Mouse (Mus musculus): ENCODE data around the gene Ndrg3.

The Ndrg3 gene

DNA sequence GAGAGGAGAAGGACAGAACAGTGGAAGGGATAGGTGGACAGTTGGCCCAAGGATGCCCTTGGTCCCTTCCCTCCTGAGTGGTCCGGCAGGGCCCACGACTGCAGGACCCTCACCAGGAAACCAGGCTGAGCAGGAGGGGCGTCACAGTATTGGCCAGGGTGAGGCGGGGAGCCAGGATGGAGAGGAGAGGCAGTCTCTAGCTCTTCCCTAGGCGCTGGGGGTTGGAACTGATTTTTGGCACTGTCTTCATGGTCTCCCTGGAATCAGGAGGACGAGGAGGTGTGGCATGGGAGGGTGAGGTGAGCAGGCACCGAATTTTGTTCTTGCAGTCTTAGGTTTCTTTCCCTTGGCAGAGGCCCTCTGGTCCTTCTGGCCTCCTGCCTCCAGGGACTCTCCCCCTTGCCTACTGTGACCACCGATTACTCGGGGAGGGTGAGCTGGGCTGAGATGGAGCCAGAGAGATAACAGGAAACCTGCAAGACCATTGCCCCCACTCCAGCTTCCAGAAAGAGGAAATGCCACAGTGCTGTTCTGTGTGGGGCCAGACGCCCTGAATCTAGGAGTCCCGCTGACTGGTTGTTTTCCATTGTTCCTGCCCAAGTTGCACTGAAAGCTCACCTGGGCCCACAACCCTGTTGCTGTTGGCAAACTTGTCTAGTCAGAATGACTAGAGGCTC, 18.9 kb upstream of the Ndrg3 start:
- no peak for DNase-seq (ENCODE audit: low read depth, low spot score)

DNA sequence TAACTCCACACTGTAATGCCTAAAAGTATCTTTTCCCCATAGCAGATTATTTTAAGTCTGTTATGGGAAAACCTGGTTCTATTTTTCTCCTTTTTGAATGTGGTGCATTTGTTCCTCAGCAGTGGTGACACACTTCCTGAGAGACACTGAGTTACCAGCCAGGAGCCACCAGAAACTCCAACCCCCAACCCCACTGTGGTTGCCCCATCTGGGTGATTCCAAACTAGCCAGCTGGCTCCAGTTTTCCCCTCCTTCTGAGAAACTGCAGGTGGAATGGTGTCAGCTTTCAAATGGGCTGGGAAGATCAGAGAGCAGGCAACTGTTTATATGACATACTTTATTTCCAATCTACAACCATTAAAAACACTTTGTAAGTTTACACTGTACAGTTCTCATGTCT, 18.3 kb upstream of the Ndrg3 start:
- DNase-seq (ENCODE audit: low read depth, low spot score): no peak
- Histone ChIP-seq H3K27me3 (ENCODE audit: control insufficient read depth, insufficient read depth, low read length, poor library complexity, severe bottlenecking) (no peaks in the 10 kb centered on the region), H3K36me3 (ENCODE audit: control insufficient read depth, insufficient read depth, low read length, poor library complexity, severe bottlenecking) (no peaks in the 10 kb centered on the region)

More for the DNA sequence above, 18.9 kb upstream of the Ndrg3 start:
- no peaks in the 10 kb centered on the region for H3K36me3 ChIP-seq (ENCODE audit: control insufficient read depth, insufficient read depth, low read length, poor library complexity, severe bottlenecking)
- H3K27me3 ChIP-seq (ENCODE audit: control insufficient read depth, insufficient read depth, low read length, poor library complexity, severe bottlenecking): no peaks in the 10 kb centered on the region

DNA sequence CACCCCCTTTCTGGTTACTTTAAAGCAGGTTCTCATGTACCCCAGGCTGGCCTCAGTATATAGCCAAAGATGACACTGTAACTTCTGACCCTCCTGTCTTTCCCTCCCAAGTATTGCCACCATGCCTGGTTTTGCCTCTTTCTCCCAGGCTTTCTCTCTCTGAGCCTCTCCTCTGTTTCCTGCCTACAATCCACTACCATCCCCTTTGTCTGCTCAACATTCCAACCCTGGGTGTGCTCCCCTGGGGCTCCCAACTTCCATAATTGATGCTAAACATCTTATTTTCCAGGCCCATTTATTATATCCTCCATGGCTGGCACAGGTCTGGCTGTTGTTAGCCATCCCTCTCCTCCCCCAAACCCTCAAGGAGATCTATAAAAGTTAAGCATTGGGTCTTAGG, 16.7 kb upstream of the Ndrg3 start:
- Histone ChIP-seq H3K27me3 (ENCODE audit: control insufficient read depth, insufficient read depth, low read length, poor library complexity, severe bottlenecking) (no peaks in the 10 kb centered on the region), H3K36me3 (ENCODE audit: control insufficient read depth, insufficient read depth, low read length, poor library complexity, severe bottlenecking) (no peaks in the 10 kb centered on the region)
- DNase-seq (ENCODE audit: low read depth, low spot score): no peak

- Histone ChIP-seq H3K27me3 (ENCODE audit: control insufficient read depth, insufficient read depth, low read length, poor library complexity, severe bottlenecking) (no peaks in the 10 kb centered on the region), H3K36me3 (ENCODE audit: control insufficient read depth, insufficient read depth, low read length, poor library complexity, severe bottlenecking) (no peaks in the 10 kb centered on the region)
- no peak for DNase-seq (ENCODE audit: low read depth, low spot score)
These were observed 15.4 kb upstream of the Ndrg3 start for GRCm38 (mm10) chr2:157007234-157007596.

- no peaks in the 10 kb centered on the region for H3K36me3 ChIP-seq (ENCODE audit: control insufficient read depth, insufficient read depth, low read length, poor library complexity, severe bottlenecking)
- DNase-seq (ENCODE audit: low read depth, low spot score): peak; percentile 95
These were observed 14.8 kb upstream of the Ndrg3 start, which contains the start of gene Dsn1 for GRCm38 (mm10) chr2:157006511-157007233. Dsn1 (minus strand) TSS chr2:157007154.

GRCm38 (mm10) chr2:157002321-157002720, 10.5 kb upstream of the Ndrg3 start:
- no peaks in the 10 kb centered on the region for H3K27me3 ChIP-seq (ENCODE audit: control insufficient read depth, insufficient read depth, low read length, poor library complexity, severe bottlenecking)
- H3K36me3 ChIP-seq (ENCODE audit: control insufficient read depth, insufficient read depth, low read length, poor library complexity, severe bottlenecking): no peaks in the 10 kb centered on the region
- DNase-seq (ENCODE audit: low read depth, low spot score): no peak

More at GRCm38 (mm10) chr2:157006511-157007233, 14.8 kb upstream of the Ndrg3 start, which contains the start of gene Dsn1:
- H3K27me3 ChIP-seq (ENCODE audit: control insufficient read depth, insufficient read depth, low read length, poor library complexity, severe bottlenecking): no peaks in the 10 kb centered on the region

DNA sequence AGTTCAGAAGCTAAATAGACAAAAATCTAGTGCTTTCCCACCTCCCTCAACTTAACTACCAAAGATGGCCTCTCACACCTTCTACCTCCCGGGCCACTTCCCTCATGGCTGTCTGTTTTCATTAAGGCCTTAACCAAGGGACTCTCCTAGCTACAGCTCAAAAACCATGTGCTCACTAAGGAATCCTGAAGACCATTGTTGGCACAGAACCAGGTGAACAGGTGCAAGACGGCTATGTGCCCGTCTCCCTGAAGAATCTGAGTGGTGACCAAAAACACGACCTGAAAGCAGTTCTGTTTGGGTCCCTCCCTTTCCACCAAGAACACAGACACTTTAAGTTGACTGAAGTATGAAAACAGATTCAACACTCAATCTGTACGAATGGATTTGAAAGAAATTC, 6.4 kb upstream of the Ndrg3 start:
- DNase-seq (ENCODE audit: low read depth, low spot score): no peak
- Histone ChIP-seq H3K36me3 (ENCODE audit: control insufficient read depth, insufficient read depth, low read length, poor library complexity, severe bottlenecking) (peaks cover 4% of the 10 kb centered on the region; the same call in 1 of the 2 replicates), H3K27me3 (ENCODE audit: control insufficient read depth, insufficient read depth, low read length, poor library complexity, severe bottlenecking) (no peaks in the 10 kb centered on the region)

- Histone ChIP-seq H3K36me3 (ENCODE audit: control insufficient read depth, insufficient read depth, low read length, poor library complexity, severe bottlenecking) (peaks cover 4% of the 10 kb centered on the region; the same call in 1 of the 2 replicates), H3K27me3 (ENCODE audit: control insufficient read depth, insufficient read depth, low read length, poor library complexity, severe bottlenecking) (no peaks in the 10 kb centered on the region)
- peak; percentile 56 for DNase-seq (ENCODE audit: low read depth, low spot score)
These were observed 4.7 kb upstream of the Ndrg3 start for GRCm38 (mm10) chr2:156996576-156996975.

- DNase-seq (ENCODE audit: low read depth, low spot score): peak; percentile 8
- H3K27me3 ChIP-seq (ENCODE audit: control insufficient read depth, insufficient read depth, low read length, poor library complexity, severe bottlenecking): no peaks in the 10 kb centered on the region
- peaks cover 2% of the 10 kb centered on the region; the same call in 1 of the 2 replicates for H3K36me3 ChIP-seq (ENCODE audit: control insufficient read depth, insufficient read depth, low read length, poor library complexity, severe bottlenecking)
These were observed 977 bp downstream of the Ndrg3 start for GRCm38 (mm10) chr2:156990727-156991431.

GRCm38 (mm10) chr2:156987316-156987715, 4.5 kb downstream of the Ndrg3 start:
- no peaks in the 10 kb centered on the region for H3K36me3 ChIP-seq (ENCODE audit: control insufficient read depth, insufficient read depth, low read length, poor library complexity, severe bottlenecking)
- H3K27me3 ChIP-seq (ENCODE audit: control insufficient read depth, insufficient read depth, low read length, poor library complexity, severe bottlenecking): no peaks in the 10 kb centered on the region
- no peak for DNase-seq (ENCODE audit: low read depth, low spot score)

- no peak for DNase-seq (ENCODE audit: low read depth, low spot score)
- no peaks in the 10 kb centered on the region for H3K27me3 ChIP-seq (ENCODE audit: control insufficient read depth, insufficient read depth, low read length, poor library complexity, severe bottlenecking)
These were observed 9.0 kb downstream of the Ndrg3 start for GRCm38 (mm10) chr2:156982864-156983263.

GRCm38 (mm10) chr2:156981291-156981690, 10.6 kb downstream of the Ndrg3 start:
- no peak for DNase-seq (ENCODE audit: low read depth, low spot score)
- no peaks in the 10 kb centered on the region for H3K36me3 ChIP-seq (ENCODE audit: control insufficient read depth, insufficient read depth, low read length, poor library complexity, severe bottlenecking)
- H3K27me3 ChIP-seq (ENCODE audit: control insufficient read depth, insufficient read depth, low read length, poor library complexity, severe bottlenecking): no peaks in the 10 kb centered on the region

More at GRCm38 (mm10) chr2:156982864-156983263, 9.0 kb downstream of the Ndrg3 start:
- H3K36me3 ChIP-seq (ENCODE audit: control insufficient read depth, insufficient read depth, low read length, poor library complexity, severe bottlenecking): no peaks in the 10 kb centered on the region

- Histone ChIP-seq H3K36me3 (ENCODE audit: control insufficient read depth, insufficient read depth, low read length, poor library complexity, severe bottlenecking) (no peaks in the 10 kb centered on the region), H3K27me3 (ENCODE audit: control insufficient read depth, insufficient read depth, low read length, poor library complexity, severe bottlenecking) (no peaks in the 10 kb centered on the region)
- no peak for DNase-seq (ENCODE audit: low read depth, low spot score)
These were observed 11.8 kb downstream of the Ndrg3 start for GRCm38 (mm10) chr2:156980059-156980458.

GRCm38 (mm10) chr2:156976711-156977110, 15.1 kb downstream of the Ndrg3 start:
- DNase-seq (ENCODE audit: low read depth, low spot score): no peak
- Histone ChIP-seq H3K36me3 (ENCODE audit: control insufficient read depth, insufficient read depth, low read length, poor library complexity, severe bottlenecking) (no peaks in the 10 kb centered on the region), H3K27me3 (ENCODE audit: control insufficient read depth, insufficient read depth, low read length, poor library complexity, severe bottlenecking) (no peaks in the 10 kb centered on the region)

DNA sequence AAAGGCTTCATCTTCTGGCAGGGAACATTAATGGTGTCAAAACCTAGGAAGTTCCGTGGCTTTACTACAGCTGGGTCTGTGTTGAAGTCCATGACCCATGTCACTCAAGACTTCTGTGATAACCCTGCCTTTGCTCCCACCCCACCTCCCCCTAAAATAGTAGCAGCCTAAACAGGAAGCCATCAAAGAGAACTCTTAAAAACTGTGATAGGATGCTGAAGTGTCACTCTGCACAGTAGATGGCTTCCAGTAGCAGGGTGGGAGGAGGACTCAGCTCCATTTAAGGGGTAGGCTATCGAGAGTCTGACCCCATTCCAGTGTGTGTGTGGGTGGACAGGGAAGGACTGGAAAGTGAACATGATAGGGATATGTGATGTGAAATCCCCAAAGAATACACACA, 16.9 kb downstream of the Ndrg3 start:
- Histone ChIP-seq H3K36me3 (ENCODE audit: control insufficient read depth, insufficient read depth, low read length, poor library complexity, severe bottlenecking) (no peaks in the 10 kb centered on the region), H3K27me3 (ENCODE audit: control insufficient read depth, insufficient read depth, low read length, poor library complexity, severe bottlenecking) (no peaks in the 10 kb centered on the region)
- DNase-seq (ENCODE audit: low read depth, low spot score): no peak

Measured in splenic B cell, adult 2 months (primary cell).